In the genomic region with DNA sequence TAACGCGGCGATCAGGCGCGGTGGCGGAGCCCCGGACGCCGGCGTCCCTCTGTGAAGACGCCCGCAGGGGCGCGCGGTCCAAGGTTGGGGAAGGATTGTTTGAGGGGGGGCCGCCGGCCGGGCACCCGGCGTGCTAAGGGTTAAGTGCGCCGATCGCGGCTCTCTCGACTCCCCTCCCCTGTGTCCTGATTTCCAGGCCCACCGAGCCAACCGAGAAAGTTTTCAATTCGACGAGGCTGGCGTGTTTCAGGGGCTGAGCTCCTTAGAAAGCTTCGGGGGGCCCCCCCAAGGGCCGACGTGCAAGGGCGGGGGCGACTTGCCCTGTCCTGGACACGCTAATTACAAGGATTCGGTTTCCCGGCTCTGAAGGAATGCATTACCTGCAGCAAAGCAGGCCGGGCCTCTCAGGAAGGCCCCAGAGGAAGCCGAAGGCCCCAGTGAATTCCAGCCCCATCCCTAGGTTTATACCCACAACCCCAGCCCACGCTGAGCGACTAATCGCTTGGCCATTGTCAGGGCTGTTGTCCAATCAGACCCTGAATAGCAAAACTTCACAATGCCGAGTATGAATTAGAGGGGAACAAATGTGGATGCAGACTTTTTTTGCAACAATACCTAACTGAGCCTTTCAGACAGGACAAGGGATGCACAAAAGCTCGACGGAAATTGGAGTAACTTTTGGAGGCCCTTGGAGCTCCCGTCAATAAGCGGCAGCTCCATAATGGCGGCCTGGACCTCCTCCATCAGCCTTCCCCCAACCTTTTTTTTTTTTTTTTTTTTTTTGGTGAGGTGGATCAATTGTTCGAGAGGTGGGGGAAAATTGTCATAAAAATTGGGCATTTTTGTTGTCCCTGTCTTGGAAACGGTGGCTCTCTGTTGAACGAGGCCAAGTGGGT, we compare ENCODE assay signal across 9 mouse cellular contexts.
DNase-seq lines count a peak whose midpoint lies in the region; ATAC-seq and TF ChIP-seq lines count a peak whose summit lies in the region.
"Had no signal": no experiment of that assay in that cellular context is flagged by ENCODE, and none has a peak within 500 bp of the region (broad histone marks: within the 10 kb centered on the region; RNA-seq: fewer than 3 reads in every experiment).

No protein-coding gene starts in this region.

- no peak for ATAC-seq in heart, embryonic 13.5 days (ENCODE audit: extremely low read depth, insufficient number of reproducible peaks, low FRiP score, low TSS enrichment)
- ATAC-seq in forebrain, embryonic 13.5 days: peak; percentile 48
- ATAC-seq in midbrain, embryonic 13.5 days: peak; percentile 53; the same call in 1 of the 2 replicates

- peak overlapping the region; percentile 61 for H3K4me2 ChIP-seq in heart, embryonic 13.5 days
- H3K4me2 ChIP-seq in forebrain, embryonic 13.5 days: peak overlapping the region; percentile 60
- H3K4me2 ChIP-seq in midbrain, embryonic 13.5 days (replicated peaks): peak overlapping the region; percentile 50

- no peak overlapping the region for H3K27ac ChIP-seq in heart, embryonic 13.5 days (replicated peaks)
- no peak overlapping the region for H3K27ac ChIP-seq in ES-E14 (ENCODE audit: insufficient read depth, low read depth, low read length, poor library complexity, severe bottlenecking)
- no peak overlapping the region for H3K27ac ChIP-seq in forebrain, embryonic 13.5 days
- H3K27ac ChIP-seq in midbrain, embryonic 13.5 days: peak overlapping the region; percentile 54

- no peak for DNase-seq in heart, postnatal 36 days
- DNase-seq in ES-E14 (ENCODE audit: low read depth, low spot score): peak; percentile 62
- DNase-seq in left cerebral cortex, postnatal 36 days (ENCODE audit: low spot score in 2 of 2): no peak
- DNase-seq in adrenal gland, postnatal 4 days (ENCODE audit: low spot score in 2 of 2): no peak
- DNase-seq in cerebellum, adult 9-11 months: no peak
- DNase-seq: adrenal gland, adult 8-10 months had no signal

- in situ Hi-C loops in ES-E14 (cut with MboI; ENCODE audit: low sequenced_read_pairs in 2 of 2, unreplicated experiment in 2 of 2): loop anchor here in 1 of 2 experiments (5.0 to 10.0 kb wide), 2 partner anchors 130 to 208 kb away; no protein-coding TSS in a partner anchor

- H3K4me1 ChIP-seq in heart, embryonic 13.5 days: peaks cover 21% of the 10 kb centered on the region
- peaks cover 0 to 10% of the 10 kb centered on the region in 2 experiments; a peak in 2 of 4 replicates for H3K4me1 ChIP-seq in ES-E14 (ENCODE audit: control insufficient read depth in 2 of 2, insufficient read depth in 2 of 2, low read length in 2 of 2, poor library complexity in 1 of 2)
- H3K4me1 ChIP-seq in forebrain, embryonic 13.5 days: peaks cover 41% of the 10 kb centered on the region
- H3K4me1 ChIP-seq in midbrain, embryonic 13.5 days (replicated peaks): peaks cover 26% of the 10 kb centered on the region

- H3K36me3 ChIP-seq in heart, embryonic 13.5 days: no peaks in the 10 kb centered on the region
- H3K36me3 ChIP-seq in ES-E14 (ENCODE audit: control insufficient read depth, insufficient read depth, low read length, poor library complexity, severe bottlenecking): no peaks in the 10 kb centered on the region
- H3K36me3 ChIP-seq in forebrain, embryonic 13.5 days (ENCODE audit: poor library complexity, severe bottlenecking): no peaks in the 10 kb centered on the region
- no peaks in the 10 kb centered on the region for H3K36me3 ChIP-seq in midbrain, embryonic 13.5 days

- H3K9ac ChIP-seq in heart, embryonic 13.5 days: 0 out of 2 replicates have a peak overlapping the region, but pooled peaks have one; percentile 45
- H3K9ac ChIP-seq in ES-E14 (ENCODE audit: insufficient read depth, low read depth, low read length, poor library complexity, severe bottlenecking): no peak overlapping the region
- peak overlapping the region; percentile 36 for H3K9ac ChIP-seq in forebrain, embryonic 13.5 days
- 0 out of 2 replicates have a peak overlapping the region, but pooled peaks have one; percentile 28 for H3K9ac ChIP-seq in midbrain, embryonic 13.5 days (replicated peaks)

- peaks cover 99% of the 10 kb centered on the region for H3K27me3 ChIP-seq in heart, embryonic 13.5 days (replicated peaks)
- H3K27me3 ChIP-seq in forebrain, embryonic 13.5 days: peaks cover 88% of the 10 kb centered on the region
- peaks cover 98% of the 10 kb centered on the region for H3K27me3 ChIP-seq in midbrain, embryonic 13.5 days

- intact Hi-C loops in heart, postnatal 36 days (cut with DNase I): loop anchor here (5.0 kb wide), 1 partner anchor 125 kb away; the partner anchor contains the start of gene Six3
- intact Hi-C loops in left cerebral cortex, postnatal 36 days (cut with DNase I): loop anchor here (5.0 to 10.0 kb wide), 2 partner anchors 125 to 198 kb away; partner anchors contain the start of genes Six2 and Six3

- H3K4me3 ChIP-seq in heart, embryonic 13.5 days: peak overlapping the region; percentile 35
- H3K4me3 ChIP-seq in ES-E14 (ENCODE audit: insufficient read depth in 1 of 2, low read depth in 1 of 2, low read length in 2 of 2, poor library complexity in 1 of 2, severe bottlenecking in 1 of 2): peak overlapping the region; percentile 23 to 25; a peak in 3 of 4 replicates
- H3K4me3 ChIP-seq in forebrain, embryonic 13.5 days: peak overlapping the region; percentile 31
- peak overlapping the region; percentile 23 for H3K4me3 ChIP-seq in midbrain, embryonic 13.5 days (replicated peaks)

- H3K9me3 ChIP-seq in heart, embryonic 13.5 days: no peaks in the 10 kb centered on the region
- H3K9me3 ChIP-seq in ES-E14 (ENCODE audit: control insufficient read depth, insufficient read depth, low read depth, low read length): no peaks in the 10 kb centered on the region
- H3K9me3 ChIP-seq in forebrain, embryonic 13.5 days (replicated peaks): no peaks in the 10 kb centered on the region
- no peaks in the 10 kb centered on the region for H3K9me3 ChIP-seq in midbrain, embryonic 13.5 days

- WGBS in heart, embryonic 13.5 days: 3% methylated on average over 52 of the region's 52 CpGs
- WGBS in forebrain, embryonic 13.5 days: 1% methylated on average over 52 of the region's 52 CpGs
- under 1% methylated on average over 52 of the region's 52 CpGs for WGBS in midbrain, embryonic 13.5 days

TF ChIP-seq in ES-E14, 5 proteins besides CTCF, POLR2A, EP300 and RAD21:
- TF ChIP-seq CHD2 (IDR thresholded peaks at IDR 0.05; ENCODE audit: low read depth, low read length) (no peak), ZNF384 (IDR thresholded peaks at IDR 0.05; ENCODE audit: low read depth, low read length) (peak; percentile 90), MAFK (IDR thresholded peaks at IDR 0.05; ENCODE audit: insufficient read depth, low read depth, low read length) (no peak), HCFC1 (IDR thresholded peaks at IDR 0.05; ENCODE audit: borderline replicate concordance, insufficient read depth, low read length) (no peak), ZC3H11A (IDR thresholded peaks at IDR 0.05; ENCODE audit: borderline replicate concordance, low read depth, low read length) (no peak)
